Mouse (Mus musculus) gastrocnemius, adult 18-20 months (tissue): Measurements from ENCODE around the gene Psap. TPM values are rescaled to one million over a fixed set of nuclear protein-coding genes. Genes with fewer than 3 reads are reported as not detected.

Experiments
- DNase-seq: peaks from one replicate; pipeline ENCODE4 v3.0.0; 2021; ENCODE audit warnings: low spot score
- total RNA-seq, 2 experiments: library from RNA; stranded (reverse); gene quantifications; 2 replicates each; pipeline ENCODE4 v1.2.3; 2021

The Psap gene
- total RNA-seq, 2 experiments from 2014 or later: 764 to 769 TPM

- no peak for DNase-seq
These were observed 9.7 kb downstream of the Psap start for GRCm38 (mm10) chr10:60287161-60287560.

GRCm38 (mm10) chr10:60287726-60288125, 10.3 kb downstream of the Psap start:
- DNase-seq: no peak

DNA sequence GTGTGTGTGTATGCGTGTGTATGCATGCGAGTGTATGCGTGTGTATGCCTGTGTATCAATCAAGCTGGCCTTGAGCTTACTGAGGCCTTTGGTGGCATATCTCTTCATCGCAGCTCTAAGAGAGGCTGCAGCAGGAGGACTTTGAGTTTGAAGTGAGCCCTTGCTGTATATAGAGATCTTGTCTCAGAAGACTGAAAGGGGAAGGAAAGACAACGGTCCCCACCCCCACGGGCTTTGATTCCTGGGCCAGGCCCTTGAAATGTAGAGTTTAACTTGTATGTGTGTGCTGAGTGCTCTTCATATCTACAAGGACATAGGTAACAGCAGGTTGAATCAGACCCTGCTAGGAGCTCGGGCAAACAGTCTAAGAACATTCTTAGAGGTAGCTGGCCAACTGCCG, 11.8 kb downstream of the Psap start:
- DNase-seq: no peak

DNA sequence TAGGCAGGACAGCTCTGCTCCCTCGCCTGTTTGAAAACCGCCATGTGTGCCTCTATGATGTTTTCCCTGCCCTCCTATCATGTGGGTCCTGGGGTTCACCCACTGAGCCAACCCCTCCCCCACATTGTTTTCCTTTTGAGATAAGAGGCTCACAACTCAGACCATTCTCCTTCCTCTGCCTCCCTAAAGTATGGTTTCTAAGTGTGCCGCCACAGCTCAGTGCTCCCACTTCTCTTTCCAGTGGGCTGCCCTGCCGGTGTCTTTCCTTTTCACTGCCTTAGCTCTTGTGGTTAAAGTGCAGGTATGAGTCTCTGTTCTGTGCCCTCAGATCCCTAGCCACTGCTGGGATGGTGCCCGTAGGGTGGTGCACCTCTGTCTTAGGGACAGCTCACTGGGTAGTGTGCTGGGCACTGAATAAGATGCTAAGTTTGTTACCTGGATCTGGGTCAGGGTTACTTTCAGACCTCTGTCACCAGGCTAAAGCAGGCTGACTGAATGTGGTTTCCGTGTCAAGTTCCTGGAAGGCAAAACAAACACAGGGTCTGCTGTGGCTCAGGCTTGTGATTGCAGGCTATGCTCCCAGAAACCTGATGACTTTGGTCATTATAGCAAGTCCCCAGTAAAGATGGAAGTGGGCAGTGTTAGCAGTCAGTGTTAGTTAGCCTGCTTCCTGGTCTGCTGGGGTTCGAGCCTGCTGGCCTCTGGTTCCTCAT, 12.8 kb downstream of the Psap start:
- peak; percentile 58 for DNase-seq

DNA sequence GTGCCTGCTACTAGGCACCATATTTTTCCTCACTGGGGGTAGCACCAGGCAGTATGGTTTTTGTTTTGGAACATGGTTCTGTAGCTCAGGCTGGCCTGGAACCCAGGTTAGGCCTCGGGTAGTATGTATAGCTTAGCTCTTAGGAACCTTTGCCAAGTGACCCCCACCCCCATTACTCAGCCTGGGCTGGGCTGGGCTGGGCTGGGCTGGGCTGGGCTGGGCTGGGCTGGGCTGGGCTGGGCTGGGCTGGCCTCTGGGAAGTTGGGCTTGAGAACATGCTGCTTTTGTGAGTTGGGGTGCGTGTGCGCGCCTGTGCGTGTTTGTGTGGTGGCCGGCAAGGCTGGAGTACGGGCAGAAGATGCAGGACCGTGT, 13.3 kb downstream of the Psap start:
- no peak for DNase-seq

DNA sequence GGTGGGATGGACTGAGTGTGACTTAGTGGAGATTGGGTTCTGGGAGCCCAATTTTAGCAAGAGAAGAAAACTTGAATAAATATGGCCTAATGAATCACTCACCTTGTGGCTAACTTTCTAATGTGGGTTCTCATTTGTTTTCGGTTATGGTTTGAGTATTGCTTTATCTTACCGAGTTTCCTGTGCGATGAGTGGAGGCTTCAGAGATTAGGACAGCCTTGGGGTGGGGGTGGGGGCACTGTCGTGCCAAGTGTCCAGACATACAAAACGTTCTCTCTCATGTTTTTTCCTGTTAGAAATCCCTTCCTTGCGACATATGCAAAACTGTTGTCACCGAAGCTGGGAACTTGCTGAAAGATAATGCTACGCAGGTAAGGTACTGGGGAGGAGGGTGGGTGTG, 14.8 kb downstream of the Psap start:
- DNase-seq: no peak

DNA sequence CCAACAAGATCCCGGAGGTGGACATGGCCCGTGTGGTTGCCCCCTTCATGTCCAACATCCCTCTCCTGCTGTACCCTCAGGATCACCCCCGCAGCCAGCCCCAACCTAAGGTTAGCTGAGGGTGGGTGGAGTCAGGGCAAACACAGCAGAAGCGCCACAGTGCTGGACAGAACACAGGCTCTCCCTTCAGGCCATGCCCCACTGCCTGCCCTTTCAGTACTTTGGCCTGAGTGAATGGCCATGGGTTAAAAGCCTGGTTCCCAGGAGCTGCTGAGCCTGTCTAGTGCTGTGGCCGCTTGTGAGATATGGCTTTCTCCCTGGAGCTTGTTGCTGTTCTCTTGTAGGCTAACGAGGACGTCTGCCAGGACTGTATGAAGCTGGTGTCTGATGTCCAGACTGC, 17.2 kb downstream of the Psap start:
- no peak for DNase-seq

- DNase-seq: no peak
These were observed 17.9 kb downstream of the Psap start for GRCm38 (mm10) chr10:60295356-60295755.

DNA sequence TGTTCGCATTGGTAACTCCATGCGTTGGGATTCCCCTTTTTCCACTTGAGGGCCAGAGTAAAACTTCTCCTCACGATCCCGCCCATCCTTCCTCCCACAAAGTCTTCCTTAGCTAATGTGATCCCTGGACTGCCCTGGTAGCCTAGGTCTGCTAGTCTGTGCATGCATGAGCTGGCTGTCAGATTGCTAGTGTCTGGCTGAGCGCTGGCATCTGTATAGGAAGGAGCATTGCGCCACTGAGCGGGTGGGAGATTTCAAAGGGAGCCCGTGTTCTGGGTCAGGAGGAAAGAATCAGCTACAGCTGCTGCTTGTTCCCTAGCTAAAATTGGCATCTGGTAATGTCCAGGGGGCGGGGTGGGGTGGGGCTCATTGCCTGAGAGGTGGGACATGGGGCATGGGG, 18.6 kb downstream of the Psap start:
- no peak for DNase-seq

DNA sequence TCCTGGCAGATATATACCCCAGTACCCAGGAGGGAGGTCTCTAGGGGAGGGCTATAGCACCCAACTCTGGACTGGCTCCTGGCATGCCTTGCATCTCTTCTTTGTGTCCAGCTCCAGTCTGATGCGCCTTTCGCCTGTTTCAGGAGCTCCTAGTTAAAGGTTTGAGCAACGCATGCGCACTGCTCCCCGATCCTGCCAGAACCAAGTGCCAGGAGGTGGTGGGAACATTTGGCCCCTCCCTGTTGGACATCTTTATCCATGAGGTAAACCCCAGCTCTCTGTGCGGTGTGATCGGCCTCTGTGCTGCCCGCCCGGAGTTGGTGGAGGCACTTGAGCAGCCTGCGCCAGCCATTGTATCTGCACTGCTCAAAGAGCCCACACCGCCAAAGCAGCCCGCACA, 22.2 kb downstream of the Psap start:
- no peak for DNase-seq

GRCm38 (mm10) chr10:60303419-60303818, 26.0 kb downstream of the Psap start:
- DNase-seq: no peak

DNA sequence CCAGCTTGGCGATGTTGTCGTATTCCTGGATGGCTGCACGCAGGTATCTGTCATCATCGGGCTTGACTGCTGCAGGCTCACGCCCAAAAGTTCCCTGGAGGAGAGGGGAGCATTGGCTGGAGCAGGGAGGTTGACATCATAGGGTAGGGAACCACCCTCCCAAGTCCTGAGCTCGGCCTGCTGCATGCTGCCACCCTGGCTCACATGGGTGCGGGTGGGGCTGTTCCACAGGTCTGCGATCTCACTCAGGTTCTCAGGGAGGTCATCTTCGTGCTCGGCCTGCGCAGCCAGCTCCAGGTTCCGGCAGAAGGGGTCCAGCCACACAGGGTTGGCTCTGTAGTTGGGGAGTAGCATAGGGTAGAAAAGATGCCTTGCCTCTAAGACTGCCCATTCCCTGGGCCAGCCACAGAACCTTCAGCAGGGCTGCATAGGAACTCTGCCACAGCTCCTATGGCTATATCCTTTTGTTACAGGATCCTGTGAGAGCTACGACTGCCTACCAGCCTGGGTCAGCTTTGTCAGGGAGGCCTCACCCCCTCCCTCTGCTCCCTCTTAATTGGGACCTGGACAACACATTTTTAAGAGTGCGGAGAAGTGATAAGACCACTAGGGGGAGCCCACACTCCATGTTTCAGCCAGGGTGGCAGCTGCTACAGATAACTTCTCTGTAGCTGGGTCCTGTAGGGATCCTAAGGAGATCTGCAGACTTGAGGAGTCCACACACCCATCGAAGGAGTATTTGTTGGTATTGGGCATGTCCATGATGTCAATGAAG, 27.6 kb downstream of the Psap start:
- peak; percentile 81 for DNase-seq

DNA sequence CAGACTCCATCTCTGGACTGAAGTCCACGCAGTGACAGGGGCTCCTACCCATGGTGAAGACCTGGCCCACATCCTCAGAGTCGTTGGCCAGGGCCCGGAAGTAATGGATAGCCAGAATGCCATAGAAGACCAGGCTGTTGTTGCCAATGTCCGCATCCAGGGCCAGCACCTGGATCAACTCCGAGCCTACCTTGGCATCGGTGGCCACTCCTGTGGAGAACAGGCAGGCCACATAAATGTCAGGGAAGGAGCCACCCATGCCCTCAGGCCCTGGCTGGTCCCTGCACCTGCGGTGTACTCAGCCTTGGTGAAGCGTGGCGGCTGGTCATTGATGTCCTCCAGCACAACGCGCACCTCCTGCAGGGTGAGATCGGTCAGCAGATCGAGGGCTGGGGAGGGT, 33.2 kb downstream of the Psap start:
- no peak for DNase-seq

DNA sequence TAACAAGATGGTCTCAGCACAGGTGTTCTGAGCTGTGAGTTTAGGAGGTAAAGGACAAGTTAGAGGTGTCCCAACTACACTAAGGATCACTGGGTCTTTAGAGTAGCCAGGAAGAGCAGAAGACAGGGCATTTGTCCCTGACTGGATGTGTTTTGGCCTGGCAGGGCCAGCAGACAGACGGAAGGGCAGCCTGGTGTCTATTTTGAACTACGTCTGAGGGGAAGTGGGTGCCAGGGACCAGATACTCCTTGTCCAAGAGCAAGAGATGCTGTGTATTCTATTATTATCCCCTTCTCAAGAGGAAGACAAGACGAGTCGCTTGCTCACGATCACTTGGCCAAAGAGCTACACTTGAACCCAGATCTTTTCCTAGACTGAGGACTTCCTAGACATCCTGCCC, 36.2 kb downstream of the Psap start:
- no peak for DNase-seq

GRCm38 (mm10) chr10:60316166-60316565, 38.7 kb downstream of the Psap start:
- DNase-seq: no peak

DNA sequence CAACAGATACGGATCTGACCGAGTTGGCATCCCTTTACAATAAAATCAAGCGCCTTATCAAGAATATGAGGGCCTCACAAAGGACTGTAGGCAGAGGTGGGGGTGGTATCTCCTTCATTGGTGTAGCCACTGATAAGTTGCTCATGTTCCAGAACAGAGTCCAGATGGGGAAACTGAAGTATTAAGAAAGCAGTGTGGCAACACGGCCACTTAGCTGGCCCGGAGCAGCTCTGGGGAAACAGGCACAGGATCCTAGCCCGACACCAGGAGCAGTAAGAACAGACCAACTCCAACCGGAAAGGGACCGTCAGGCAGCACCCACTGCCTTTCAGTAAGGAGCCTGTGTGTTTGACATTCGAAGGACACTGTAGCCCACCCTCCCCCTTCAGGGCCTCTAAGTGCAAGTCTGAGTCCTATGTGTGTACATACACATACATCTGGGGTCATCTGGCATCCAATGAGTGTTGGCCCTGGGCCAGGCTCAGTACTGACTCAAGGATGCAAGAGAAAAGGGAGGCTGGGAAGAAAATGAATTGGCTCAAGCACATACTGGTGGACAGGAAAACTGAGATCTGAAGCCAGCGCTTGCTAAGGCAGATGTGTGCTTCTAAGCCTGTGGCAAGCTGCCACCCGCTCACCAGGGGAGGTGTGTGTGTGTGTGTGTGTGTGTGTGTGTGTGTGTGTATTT, 51.7 kb downstream of the Psap start:
- DNase-seq: no peak

DNA sequence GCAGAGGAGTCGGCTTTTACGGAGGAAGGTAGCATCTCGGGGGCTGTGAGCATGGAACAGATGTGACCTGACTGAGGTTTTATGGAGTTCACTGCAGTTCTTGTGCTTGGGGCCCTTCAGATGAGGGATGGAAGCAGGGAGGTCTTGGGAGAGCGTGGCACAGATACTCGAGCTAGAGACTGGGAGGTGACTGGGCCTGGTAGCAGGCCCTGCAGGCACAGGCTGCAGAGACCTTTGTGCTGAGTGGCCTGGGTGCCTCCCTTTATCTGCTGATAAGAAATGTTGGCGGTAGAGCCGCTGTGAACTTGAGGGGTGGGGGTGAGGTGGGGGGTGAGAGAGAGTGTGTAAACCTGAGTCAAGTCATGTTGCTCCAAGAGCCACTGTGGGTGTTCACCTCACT, 57.2 kb downstream of the Psap start:
- no peak for DNase-seq

GRCm38 (mm10) chr10:60335021-60335420, 57.6 kb downstream of the Psap start:
- DNase-seq: no peak

- no peak for DNase-seq
These were observed 64.1 kb downstream of the Psap start for GRCm38 (mm10) chr10:60341528-60341927.

GRCm38 (mm10) chr10:60344111-60344510, 66.7 kb downstream of the Psap start:
- DNase-seq: no peak

- DNase-seq: no peak
These were observed 68.6 kb downstream of the Psap start for GRCm38 (mm10) chr10:60346056-60346455.

GRCm38 (mm10) chr10:60346701-60347405, 69.4 kb downstream of the Psap start, which contains the start of gene Vsir:
Vsir (plus strand) TSS chr10:60346851.
- peak; percentile 87 for DNase-seq
